Mouse (Mus musculus) induced T-regulatory cell, adult 2 months (primary cell): Measurements from ENCODE around the gene Casd1.
"Not testable (repeated sequence)": the region's sequence is repeated elsewhere in the genome, so short reads cannot be mapped to it uniquely, and the experiment has no call there.

Source experiments
- DNase-seq: peaks from one replicate; pipeline ENCODE4 v3.0.0-alpha.2; 2012; ENCODE audit warnings: low read depth

Gene Casd1

DNA sequence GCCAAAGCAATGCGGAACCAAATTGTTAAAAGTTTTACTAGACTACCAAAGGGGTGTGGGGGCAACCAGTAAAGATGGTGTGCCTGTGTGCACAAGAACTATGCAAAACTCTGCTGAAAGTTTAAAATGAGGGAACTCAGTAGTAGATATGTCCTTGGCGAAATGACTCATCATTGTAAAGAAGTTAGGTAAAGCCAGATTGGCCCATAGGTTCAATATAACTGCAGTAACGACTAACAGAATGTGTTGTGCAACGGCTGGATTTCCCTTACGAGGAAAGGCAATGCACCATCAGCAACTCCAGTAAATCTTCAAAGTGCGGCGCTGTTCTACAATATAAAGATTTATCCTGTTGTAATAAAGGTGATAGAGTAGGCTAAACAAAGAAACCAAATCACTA lies 11.8 kb downstream of the Casd1 start:
- no peak for DNase-seq

DNA sequence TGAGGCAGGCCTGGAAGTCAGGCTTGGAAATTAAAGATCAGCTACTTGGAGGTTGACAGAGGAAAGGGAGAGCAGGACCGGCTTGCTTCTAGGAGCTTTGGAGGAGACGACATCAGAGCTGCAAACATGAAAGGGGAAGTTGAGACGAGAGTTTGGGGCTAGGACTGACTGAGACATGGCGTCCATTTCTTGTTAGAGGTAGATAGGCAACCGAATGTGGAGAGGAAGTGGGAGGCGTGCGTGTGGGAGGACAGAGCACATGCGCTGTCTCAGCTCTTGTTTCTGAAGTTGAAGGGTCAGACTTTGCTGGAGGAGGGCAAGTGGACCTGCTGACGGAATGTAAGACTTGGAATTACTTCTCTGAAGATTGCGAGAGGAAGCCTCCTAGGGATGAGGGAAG lies 17.3 kb downstream of the Casd1 start:
- no peak for DNase-seq

GRCm38 (mm10) chr6:4631464-4631863 lies 30.8 kb downstream of the Casd1 start:
- no peak for DNase-seq

GRCm38 (mm10) chr6:4633189-4633588 lies 32.5 kb downstream of the Casd1 start:
- no peak for DNase-seq

- DNase-seq = no peak
Measured at GRCm38 (mm10) chr6:4634804-4635203, 34.2 kb downstream of the Casd1 start.

GRCm38 (mm10) chr6:4642068-4642467 lies 41.4 kb downstream of the Casd1 start:
- DNase-seq = no peak

GRCm38 (mm10) chr6:4647351-4647750 lies 46.7 kb downstream of the Casd1 start:
- no peak for DNase-seq

GRCm38 (mm10) chr6:4652596-4653134 lies 52.0 kb downstream of the Casd1 start:
- no peak for DNase-seq

DNA sequence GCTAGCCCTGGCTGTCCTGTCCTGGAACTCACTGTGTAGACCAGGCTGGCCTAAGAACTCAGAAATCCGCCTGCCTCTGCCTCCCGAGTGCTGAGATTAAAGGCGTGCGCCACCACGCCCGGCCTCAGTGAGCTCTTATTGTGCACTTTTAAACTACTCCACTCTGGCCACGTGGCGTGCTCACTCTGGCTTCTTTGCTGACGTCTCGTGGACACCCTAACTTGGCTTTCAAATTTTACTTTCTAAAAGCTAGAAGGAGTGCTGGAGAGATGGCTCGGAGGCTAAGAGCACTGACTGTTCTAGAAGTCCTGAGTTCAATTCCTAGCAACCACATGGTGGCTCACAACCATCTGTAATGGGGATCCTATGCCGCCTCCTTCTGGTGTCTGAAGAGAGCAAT lies 53.1 kb downstream of the Casd1 start:
- not testable (repeated sequence) for DNase-seq

GRCm38 (mm10) chr6:4655466-4655865 lies 54.8 kb downstream of the Casd1 start:
- no peak for DNase-seq

- no peak for DNase-seq
Measured at GRCm38 (mm10) chr6:4655924-4656323, 55.3 kb downstream of the Casd1 start.

GRCm38 (mm10) chr6:4658861-4659260 lies 58.2 kb downstream of the Casd1 start:
- DNase-seq = no peak

- DNase-seq = no peak
Measured at GRCm38 (mm10) chr6:4663516-4663915, 62.9 kb downstream of the Casd1 start.

DNA sequence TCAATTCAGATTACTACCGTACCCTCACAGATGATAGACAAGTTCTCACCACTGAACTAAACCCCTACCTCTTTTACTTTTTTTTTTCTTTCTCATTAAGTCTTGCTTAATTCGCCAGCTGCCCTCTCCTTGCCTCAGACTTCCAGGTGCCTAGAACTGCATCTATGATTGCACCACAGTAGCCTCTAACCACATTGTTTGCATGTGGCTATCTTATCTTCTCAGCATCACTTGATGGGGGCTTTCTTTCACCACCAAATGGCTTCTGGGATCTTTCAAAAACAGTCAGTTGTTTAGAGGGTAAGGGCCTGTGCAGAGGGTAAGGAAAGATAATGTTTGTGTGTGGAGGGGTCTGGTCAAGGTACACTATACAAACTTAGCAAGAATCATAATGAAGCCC lies 63.7 kb downstream of the Casd1 start:
- DNase-seq = no peak

GRCm38 (mm10) chr6:4665154-4665553 lies 64.5 kb downstream of the Casd1 start:
- no peak for DNase-seq

DNA sequence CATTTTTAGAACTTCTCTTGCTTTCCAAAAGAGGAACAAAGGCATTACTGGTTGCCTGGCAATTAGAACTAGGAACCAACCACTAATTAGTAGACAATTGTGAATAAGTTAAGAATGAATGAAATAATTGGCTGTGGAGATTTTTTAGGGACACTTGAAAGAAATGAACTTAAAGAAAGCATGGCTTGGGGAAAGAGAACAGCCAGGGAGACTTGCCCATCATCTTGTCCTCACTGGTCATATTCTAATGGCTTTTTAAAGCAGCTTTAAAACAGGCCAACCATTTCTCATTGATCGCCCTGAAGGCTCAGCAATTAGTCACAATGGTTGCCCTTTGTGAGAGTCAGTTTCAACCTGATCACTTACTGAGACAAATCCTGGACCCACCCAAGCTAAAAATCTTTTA lies 76.7 kb downstream of the Casd1 start:
- DNase-seq = no peak

DNA sequence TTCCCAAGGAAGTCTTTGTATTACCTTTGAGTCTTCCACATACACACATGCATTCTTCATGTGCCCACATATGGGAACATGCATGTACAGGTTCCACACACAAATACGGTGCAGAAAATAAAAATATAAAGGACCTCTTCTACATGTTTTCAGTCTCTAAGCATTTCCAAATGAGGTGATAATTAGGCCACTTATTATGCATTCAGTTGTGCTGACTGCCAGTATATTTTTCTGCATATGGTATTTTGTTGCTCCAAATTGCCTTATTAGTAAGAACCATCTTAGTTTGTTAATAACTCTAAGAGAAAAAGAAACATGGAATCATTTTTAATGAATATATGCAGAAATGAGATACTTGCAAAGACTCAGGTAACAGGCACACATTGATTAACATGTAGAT lies 79.3 kb downstream of the Casd1 start:
- DNase-seq = no peak

GRCm38 (mm10) chr6:4680576-4680975 lies 79.9 kb downstream of the Casd1 start:
- no peak for DNase-seq

GRCm38 (mm10) chr6:4684706-4685340 lies 84.2 kb downstream of the Casd1 start:
- DNase-seq = no peak

- DNase-seq = no peak
Measured at GRCm38 (mm10) chr6:4690438-4690837, 89.8 kb downstream of the Casd1 start.
